Mouse (Mus musculus): ENCODE measurements around the gene Bcl2. TPM values are rescaled to one million over a fixed set of nuclear protein-coding genes. Genes with fewer than 3 reads are reported as not detected.

The Bcl2 gene
- total and polyA plus RNA-seq, 2 experiments from 2014 or later, result 9.0 to 13.5 TPM

GRCm38 (mm10) chr1:106716141-106716540, 2.1 kb upstream of the Bcl2 start:
- H3K9ac ChIP-seq (replicated peaks; ENCODE audit: low read length, poor library complexity, severe bottlenecking), result no peak overlapping the region
- no peak overlapping the region for H3K4me3 ChIP-seq (ENCODE audit: low read depth, low read length)
- no peak overlapping the region for H3K4me2 ChIP-seq (ENCODE audit: low read depth, low read length, poor library complexity, severe bottlenecking)
- H3K9me3 ChIP-seq (ENCODE audit: low read length), result no peaks in the 10 kb centered on the region
- H3K4me1 ChIP-seq (ENCODE audit: insufficient read depth, low read length), result peaks cover 4% of the 10 kb centered on the region; the same call in 1 of the 2 replicates
- ATAC-seq (ENCODE audit: low FRiP score), result no peak
- no peak for DNase-seq (ENCODE audit: low spot score)
- H3K36me3 ChIP-seq (ENCODE audit: insufficient read depth, low read length), result no peaks in the 10 kb centered on the region
- TF ChIP-seq CTCF (IDR thresholded peaks at IDR 0.05), result no peak
- WGBS, result 92% methylated on average over 3 of the region's 3 CpGs
- H3K27ac ChIP-seq (ENCODE audit: low read depth, low read length), result no peak overlapping the region
- H3K27me3 ChIP-seq (ENCODE audit: insufficient read depth, low read length), result no peaks in the 10 kb centered on the region

- Histone ChIP-seq H3K9me3 (ENCODE audit: low read length) (no peaks in the 10 kb centered on the region), H3K36me3 (ENCODE audit: insufficient read depth, low read length) (no peaks in the 10 kb centered on the region), H3K9ac (replicated peaks; ENCODE audit: low read length, poor library complexity, severe bottlenecking) (no peak overlapping the region), H3K4me2 (ENCODE audit: low read depth, low read length, poor library complexity, severe bottlenecking) (peak overlapping the region; percentile 91; the same call in 1 of the 2 replicates), H3K4me1 (ENCODE audit: insufficient read depth, low read length) (peaks cover 4% of the 10 kb centered on the region; the same call in 1 of the 2 replicates), H3K27ac (ENCODE audit: low read depth, low read length) (no peak overlapping the region), H3K4me3 (ENCODE audit: low read depth, low read length) (no peak overlapping the region), H3K27me3 (ENCODE audit: insufficient read depth, low read length) (no peaks in the 10 kb centered on the region)
- WGBS, result 90% methylated on average over 13 of the region's 13 CpGs
- ATAC-seq (ENCODE audit: low FRiP score), result no peak
- no peak for TF ChIP-seq CTCF (IDR thresholded peaks at IDR 0.05)
- DNase-seq (ENCODE audit: low spot score), result no peak
Measured at GRCm38 (mm10) chr1:106715111-106716083, 1.3 kb upstream of the Bcl2 start.

- DNase-seq (ENCODE audit: low spot score) (peak; percentile 47), ATAC-seq (ENCODE audit: low FRiP score) (peak; percentile 67)
- Histone ChIP-seq H3K27me3 (ENCODE audit: insufficient read depth, low read length) (no peaks in the 10 kb centered on the region), H3K4me1 (ENCODE audit: insufficient read depth, low read length) (peaks cover 4% of the 10 kb centered on the region; the same call in 1 of the 2 replicates), H3K9ac (replicated peaks; ENCODE audit: low read length, poor library complexity, severe bottlenecking) (peak overlapping the region; percentile 92), H3K9me3 (ENCODE audit: low read length) (no peaks in the 10 kb centered on the region), H3K4me2 (ENCODE audit: low read depth, low read length, poor library complexity, severe bottlenecking) (peak overlapping the region; percentile 91), H3K27ac (ENCODE audit: low read depth, low read length) (peak overlapping the region; percentile 90), H3K4me3 (ENCODE audit: low read depth, low read length) (peak overlapping the region; percentile 82), H3K36me3 (ENCODE audit: insufficient read depth, low read length) (no peaks in the 10 kb centered on the region)
- 4% methylated on average over 21 of the region's 21 CpGs for WGBS
- no peak for TF ChIP-seq CTCF (IDR thresholded peaks at IDR 0.05)
Measured at GRCm38 (mm10) chr1:106714530-106714981, 482 bp upstream of the Bcl2 start.

- peaks cover 8% of the 10 kb centered on the region; the same call in 1 of the 2 replicates for H3K4me1 ChIP-seq (ENCODE audit: insufficient read depth, low read length)
- H3K4me3 ChIP-seq (ENCODE audit: low read depth, low read length), result peak overlapping the region; percentile 82
- H3K9ac ChIP-seq (replicated peaks; ENCODE audit: low read length, poor library complexity, severe bottlenecking), result peak overlapping the region; percentile 92
- peak overlapping the region; percentile 91 for H3K4me2 ChIP-seq (ENCODE audit: low read depth, low read length, poor library complexity, severe bottlenecking)
- H3K27me3 ChIP-seq (ENCODE audit: insufficient read depth, low read length), result no peaks in the 10 kb centered on the region
- peak; percentile 61 for DNase-seq (ENCODE audit: low spot score)
- H3K27ac ChIP-seq (ENCODE audit: low read depth, low read length), result no peak overlapping the region
- 8% methylated on average over 22 of the region's 22 CpGs for WGBS
- TF ChIP-seq CTCF (IDR thresholded peaks at IDR 0.05), result peak; percentile 81
- H3K9me3 ChIP-seq (ENCODE audit: low read length), result no peaks in the 10 kb centered on the region
- no peak for ATAC-seq (ENCODE audit: low FRiP score)
- H3K36me3 ChIP-seq (ENCODE audit: insufficient read depth, low read length), result no peaks in the 10 kb centered on the region
Measured at GRCm38 (mm10) chr1:106712330-106712729, 1.7 kb downstream of the Bcl2 start.

GRCm38 (mm10) chr1:106711356-106712125, 2.5 kb downstream of the Bcl2 start:
- peak; percentile 56 for TF ChIP-seq CTCF (IDR thresholded peaks at IDR 0.05)
- Histone ChIP-seq H3K27ac (ENCODE audit: low read depth, low read length) (no peak overlapping the region), H3K27me3 (ENCODE audit: insufficient read depth, low read length) (no peaks in the 10 kb centered on the region), H3K9me3 (ENCODE audit: low read length) (no peaks in the 10 kb centered on the region), H3K4me1 (ENCODE audit: insufficient read depth, low read length) (peaks cover 8% of the 10 kb centered on the region; the same call in 1 of the 2 replicates), H3K4me3 (ENCODE audit: low read depth, low read length) (peak overlapping the region; percentile 82), H3K9ac (replicated peaks; ENCODE audit: low read length, poor library complexity, severe bottlenecking) (0 out of 2 replicates have a peak overlapping the region, but pooled peaks have one; percentile 5), H3K4me2 (ENCODE audit: low read depth, low read length, poor library complexity, severe bottlenecking) (peak overlapping the region; percentile 91), H3K36me3 (ENCODE audit: insufficient read depth, low read length) (no peaks in the 10 kb centered on the region)
- ATAC-seq (ENCODE audit: low FRiP score), result no peak
- WGBS, result 58% methylated on average over 12 of the region's 12 CpGs
- DNase-seq (ENCODE audit: low spot score), result peak; percentile 42

Measured in midbrain, postnatal 0 days (tissue).